Mouse (Mus musculus): ENCODE results near the gene Lrpprc.

GRCm38 (mm10) chr17:84756090-84756489 lies 34.5 kb downstream of the Lrpprc start:
- peak; percentile 59 for TF ChIP-seq CTCF (IDR thresholded peaks at IDR 0.05)
- no peak for TF ChIP-seq POLR2A (IDR thresholded peaks at IDR 0.05; ENCODE audit: insufficient read depth, low read depth, low read length)
- no peak for TF ChIP-seq EP300 (IDR thresholded peaks at IDR 0.05; ENCODE audit: insufficient read depth, low read depth, low read length)

Measured in heart, adult 2 months (tissue).